Mouse (Mus musculus) testis, adult 2 months (tissue): Measurements from ENCODE around the gene Adipor1.

ENCODE experiments used
- CTCF ChIP-seq: fragments of 200-500 bp; IDR thresholded peaks from 2 replicates; pipeline ENCODE4 v1.5.1; 2012; ENCODE audit warnings: low read depth, mild to moderate bottlenecking, inconsistent platforms, low read length, moderate library complexity; ENCODE audit not compliant: control insufficient read depth, insufficient read depth, insufficient replicate concordance
- POLR2A ChIP-seq: fragments of 200-500 bp; IDR thresholded peaks from 2 replicates; pipeline ENCODE4 v1.6.1; 2012; ENCODE audit warnings: low read depth, mild to moderate bottlenecking, inconsistent platforms, low read length, moderate library complexity; ENCODE audit not compliant: control insufficient read depth

GRCm38 (mm10) chr1:134440437-134440836, 25.3 kb downstream of the Adipor1 start:
- TF ChIP-seq CTCF, result no peak
- TF ChIP-seq POLR2A, result no peak
